Mouse (Mus musculus): ENCODE measurements at regions not wholly inside any gene's neighbourhood (a gene's known extent, or its start where the extent isn't known, plus 50 kb on each side); places are given as distances from the start of the nearest gene placed in this dataset.
A peak's percentile ranks its signal among the peaks of the same experiment; 100 is the strongest.

DNA sequence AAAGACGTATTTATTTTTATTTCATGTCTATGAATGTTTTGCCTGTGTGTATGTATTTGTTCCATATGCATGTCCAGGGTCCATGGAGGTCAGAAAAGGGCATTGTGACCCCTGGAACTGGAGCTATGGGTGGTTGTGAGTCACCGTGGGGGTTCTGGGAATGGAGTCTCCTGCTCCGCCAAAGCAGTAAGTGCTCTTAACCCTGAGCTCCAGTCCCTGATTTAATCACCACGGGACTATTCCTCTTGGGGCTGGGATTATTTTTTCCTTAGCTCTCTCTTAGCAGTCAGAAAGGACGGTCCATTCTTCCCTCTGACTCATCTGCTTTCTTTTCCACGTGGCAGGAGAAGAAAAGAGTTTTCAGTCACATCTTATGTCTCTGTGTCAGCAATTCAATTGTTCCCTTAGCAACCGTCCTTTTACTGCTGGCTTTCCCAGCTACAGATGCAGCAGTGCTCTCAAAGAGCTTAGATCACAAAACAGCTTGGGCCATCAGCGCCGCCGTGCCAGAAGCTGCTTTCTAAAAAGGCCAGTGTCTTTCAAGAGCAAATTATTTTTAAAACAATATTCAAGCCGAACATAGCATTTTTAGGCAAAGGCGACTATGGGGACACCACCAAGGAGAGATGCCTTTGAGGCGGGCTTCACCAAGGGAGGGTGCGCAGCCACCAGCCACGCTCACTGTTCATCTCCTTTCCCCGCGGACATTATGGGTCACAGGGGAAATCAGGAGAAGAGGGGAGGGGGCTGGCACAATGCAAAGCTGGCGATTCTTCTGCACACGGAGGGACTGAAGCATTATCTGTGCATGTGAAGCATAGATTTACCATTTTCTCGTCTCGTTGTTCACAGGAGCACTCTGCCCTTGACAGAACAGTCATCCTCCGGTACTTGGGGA, 110.8 kb downstream of the Map3k7 start:
- no peak for DNase-seq (ENCODE audit: low read depth)

DNA sequence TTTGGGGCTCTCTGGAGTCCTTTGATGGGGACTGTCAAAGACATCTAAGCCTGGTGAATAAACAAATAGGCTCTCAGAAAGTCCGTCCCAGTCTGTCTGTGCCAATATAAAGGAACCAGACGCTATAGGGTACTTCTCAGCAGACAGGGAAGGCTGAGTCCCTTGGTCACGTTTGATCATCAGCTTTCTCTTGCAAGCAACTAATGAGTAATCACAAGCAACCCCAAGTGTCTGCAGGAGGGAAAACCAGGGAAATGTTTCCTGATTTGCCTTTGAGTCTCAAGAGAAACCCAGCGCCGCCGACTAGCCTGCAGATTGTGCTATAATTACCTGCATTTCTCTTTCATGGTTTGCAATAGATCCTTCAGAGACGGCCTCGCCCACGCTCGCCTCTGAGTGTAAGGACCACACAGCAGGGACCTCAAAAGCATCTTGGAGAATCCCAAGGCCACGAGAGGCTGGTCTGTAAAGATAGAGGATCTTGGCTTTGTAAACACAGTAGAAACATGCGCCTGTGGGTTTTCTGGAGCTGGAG, 112.6 kb downstream of the Map3k7 start:
- DNase-seq (ENCODE audit: low read depth): no peak

DNA sequence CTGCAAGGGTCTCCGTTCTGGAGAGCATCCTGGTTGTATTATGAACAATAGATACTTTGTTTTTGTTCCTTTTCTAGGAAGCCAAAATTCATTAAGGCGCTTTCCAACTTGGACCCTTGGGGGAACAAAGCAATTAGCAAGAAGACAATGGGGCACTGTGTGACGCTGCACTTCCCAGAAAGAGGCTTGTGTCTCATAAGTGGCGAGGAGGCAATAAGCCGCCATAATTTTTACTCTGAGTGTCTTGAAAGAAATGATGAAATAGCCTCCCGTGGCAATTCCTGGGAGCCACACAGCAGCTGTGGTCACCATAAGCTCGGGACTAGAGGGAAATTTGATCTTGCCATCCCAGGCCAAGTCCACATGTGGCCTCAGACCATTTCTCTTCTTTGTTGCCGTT, 119.6 kb downstream of the Map3k7 start:
- DNase-seq (ENCODE audit: low read depth): no peak

DNA sequence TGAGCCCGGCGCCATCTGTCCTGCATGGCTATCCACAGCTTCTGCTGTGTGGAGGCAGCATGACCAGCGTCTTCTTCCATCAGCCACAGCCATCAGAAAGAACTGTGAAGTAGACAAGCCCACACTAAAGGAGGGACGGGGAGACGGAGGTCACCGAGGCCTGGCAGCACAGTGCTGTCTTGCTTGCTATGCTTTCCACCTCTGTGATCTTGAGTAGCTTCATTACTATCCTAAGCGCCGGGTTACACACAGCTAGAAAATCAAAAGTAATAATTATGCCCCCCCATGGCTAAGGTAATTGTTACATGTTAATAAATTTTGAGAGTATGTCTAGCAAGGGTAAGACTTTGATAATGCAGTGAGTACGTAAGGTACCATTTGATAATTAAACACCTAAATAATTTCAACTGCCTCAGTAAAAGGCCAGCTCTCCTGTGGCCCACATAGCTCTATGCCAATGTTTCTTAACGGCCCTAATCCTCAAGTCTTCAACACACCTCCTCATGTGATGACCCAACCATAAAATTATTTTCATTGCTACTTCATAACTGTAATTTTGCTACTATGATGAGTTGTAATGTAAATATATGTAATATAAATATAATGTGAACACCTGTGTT, 120.5 kb downstream of the Map3k7 start:
- no peak for DNase-seq (ENCODE audit: low read depth)

DNA sequence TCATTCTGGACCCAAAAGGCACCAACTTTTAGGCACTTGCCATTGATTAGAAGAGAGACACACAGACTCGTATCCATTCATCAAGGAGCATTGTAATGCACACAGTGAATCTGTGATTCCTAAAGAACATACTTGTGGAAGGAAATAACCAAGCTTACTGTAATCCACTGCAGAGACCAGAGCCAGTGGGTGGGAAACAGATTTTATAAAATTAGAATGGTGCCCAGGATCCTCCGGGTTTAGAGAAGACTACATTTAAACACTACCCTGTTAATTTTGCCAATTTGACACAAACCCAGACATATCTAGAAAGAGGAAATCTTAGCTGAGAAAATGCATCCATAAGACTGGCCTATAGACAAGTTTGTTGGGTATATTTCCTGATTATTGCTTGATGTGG, 121.1 kb downstream of the Map3k7 start:
- DNase-seq (ENCODE audit: low read depth): no peak

DNA sequence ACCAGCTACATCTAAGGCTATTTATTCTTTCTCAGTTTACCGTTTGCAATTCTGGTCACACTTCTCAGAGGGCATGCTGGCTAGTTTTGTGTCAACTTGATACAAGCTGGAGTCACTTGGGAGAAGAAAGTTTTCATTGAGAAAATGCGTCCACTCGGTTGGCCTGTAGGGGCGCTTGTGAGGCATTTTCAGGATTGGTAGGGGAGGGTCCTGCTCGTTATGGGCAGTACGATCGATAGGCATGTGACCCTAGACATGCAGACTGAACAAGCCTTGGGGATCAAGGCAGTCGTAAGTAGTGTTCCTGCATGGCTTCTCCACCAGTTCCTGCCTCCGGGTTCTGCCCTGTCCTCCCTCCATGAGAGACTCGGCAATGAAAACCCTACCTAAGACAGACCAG, 127.2 kb downstream of the Map3k7 start:
- peak; percentile 17 for DNase-seq (ENCODE audit: low read depth)

DNA sequence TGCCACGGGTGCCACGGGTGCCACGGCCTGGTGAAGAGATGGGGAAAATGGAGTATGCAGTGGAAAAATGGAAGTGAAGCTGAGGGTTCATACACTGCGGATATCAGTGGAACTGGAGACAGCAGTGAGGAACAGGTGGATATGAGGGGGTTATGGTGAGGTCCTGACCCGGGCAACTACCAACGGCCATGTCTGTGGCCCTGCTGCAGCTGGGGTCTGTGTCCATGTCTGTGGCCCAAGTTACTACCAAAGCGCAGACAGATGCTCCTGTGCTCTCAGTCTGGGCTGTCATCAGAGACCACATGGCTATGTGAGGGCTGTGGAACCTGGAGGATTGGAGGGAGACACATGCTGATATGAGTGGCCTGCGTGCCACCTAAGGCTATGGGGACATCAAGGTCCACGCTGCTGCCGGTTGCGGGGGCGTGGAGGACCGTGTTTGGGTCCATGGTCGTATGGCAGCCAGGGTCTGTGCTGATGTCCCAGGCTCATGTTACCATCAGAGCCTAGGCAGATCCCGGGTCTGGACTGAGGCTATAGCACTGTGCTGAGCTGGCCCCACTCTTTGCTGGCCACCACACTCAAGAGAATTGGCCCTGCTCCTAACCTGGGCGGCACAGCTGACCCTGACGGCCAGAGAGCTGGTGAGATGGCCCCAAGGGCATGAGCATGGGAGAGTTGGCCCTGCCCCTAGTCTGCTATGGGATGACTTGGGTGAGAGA, 128.6 kb downstream of the Map3k7 start:
- no peak for DNase-seq (ENCODE audit: low read depth)

DNA sequence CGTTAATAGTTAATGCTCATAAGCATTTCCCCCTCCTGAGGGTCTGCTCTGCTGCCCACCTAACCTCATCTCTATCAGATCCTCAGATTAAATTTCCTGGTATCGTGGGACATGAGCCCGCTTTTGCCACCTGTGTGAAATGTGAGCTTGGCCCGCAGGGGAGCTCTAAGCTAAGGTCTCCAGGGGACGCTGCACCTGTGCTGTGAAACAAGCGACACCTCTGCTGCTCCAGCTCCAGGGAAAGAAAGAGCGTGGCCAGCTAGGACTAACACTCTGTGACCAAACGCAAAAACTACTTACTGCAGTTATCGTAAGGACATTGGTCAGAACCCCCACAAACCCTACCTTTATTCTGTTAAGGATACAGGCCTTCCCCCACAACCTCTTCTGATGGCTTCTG, 134.3 kb downstream of the Map3k7 start:
- no peak for DNase-seq (ENCODE audit: low read depth)

DNA sequence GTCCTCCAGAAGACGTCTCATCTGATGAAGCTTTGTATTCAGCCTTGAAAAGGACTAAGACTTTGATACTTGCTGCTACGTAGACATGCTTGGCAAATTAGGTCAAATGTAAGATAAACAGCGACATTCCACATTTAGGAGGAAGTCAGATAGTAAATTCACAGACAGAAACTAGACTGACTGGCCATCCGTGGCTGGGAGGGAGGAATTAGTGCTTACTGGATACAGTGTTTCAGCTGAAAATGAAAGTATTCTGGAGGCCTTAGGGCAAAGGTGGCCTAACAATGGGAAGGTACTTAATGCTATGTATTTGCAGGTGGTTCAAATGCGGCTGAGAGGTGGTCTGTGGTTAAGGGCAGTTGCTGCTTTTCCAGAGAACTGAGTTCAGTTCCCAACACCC, 137.1 kb downstream of the Map3k7 start:
- DNase-seq (ENCODE audit: low read depth): no peak

DNA sequence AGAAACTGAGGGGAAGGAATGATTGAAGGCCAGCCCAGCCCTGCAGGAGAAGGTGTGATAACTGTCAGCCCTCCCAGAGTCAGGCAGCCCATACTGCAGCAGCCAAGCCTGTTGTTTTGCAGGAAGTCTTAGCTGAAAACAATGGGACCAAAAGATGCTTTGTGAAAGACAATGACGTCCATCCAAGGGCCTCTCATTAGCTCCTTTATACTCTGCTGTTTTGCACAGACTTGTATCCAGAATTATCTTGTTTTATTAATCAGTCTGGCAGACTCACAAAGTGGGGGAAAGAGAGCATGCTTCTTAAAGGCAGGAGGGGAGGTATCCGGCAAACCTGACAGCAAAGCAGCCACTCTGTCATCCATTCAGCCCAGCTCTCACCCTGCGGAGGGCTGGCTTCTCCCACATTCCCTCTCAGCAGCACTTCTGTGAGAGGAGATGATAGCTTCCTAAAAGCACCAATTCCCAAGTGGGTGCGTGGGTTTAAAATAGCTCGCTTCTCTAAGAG, 131.9 kb upstream of the Bach2 start:
- DNase-seq (ENCODE audit: low read depth): no peak

DNA sequence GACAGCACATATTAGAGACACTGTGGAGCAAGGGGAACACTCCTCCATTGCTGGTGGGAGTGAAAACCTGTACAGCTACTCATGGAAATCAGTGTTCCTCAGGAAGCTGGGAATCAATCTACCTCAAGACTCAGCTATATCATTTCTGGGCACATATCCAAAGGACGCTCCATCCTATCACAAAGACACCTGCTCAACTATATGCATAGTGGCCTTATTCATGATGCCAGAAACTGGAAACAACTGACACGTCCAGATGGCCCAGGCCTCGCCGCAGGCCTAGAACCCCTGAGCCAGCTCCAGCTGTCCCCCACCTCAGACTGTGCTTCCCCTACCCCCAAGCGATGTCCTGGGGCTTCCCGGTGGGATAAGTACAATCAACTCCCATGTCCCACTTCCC, 116.3 kb upstream of the Bach2 start:
- no peak for DNase-seq (ENCODE audit: low read depth)

DNA sequence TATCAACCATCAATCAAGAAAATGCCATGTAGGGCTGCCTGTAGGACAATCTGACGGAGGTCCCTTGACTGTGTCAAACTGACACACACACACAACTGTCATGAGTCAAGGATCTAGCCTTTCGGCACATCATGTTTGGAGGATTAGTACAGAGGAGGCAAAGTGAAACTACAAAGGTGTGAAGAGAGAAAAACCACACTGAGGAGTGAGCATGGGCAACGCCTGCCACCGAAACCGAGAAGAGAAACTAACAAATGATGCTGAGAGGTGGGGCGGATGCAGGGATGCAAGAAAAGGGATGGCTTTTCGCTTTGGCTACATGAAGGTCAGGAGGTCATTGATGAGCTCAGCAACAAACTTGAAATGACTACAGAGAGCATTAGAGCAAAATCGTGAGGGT, 111.8 kb upstream of the Bach2 start:
- DNase-seq (ENCODE audit: low read depth): peak; percentile 94

DNA sequence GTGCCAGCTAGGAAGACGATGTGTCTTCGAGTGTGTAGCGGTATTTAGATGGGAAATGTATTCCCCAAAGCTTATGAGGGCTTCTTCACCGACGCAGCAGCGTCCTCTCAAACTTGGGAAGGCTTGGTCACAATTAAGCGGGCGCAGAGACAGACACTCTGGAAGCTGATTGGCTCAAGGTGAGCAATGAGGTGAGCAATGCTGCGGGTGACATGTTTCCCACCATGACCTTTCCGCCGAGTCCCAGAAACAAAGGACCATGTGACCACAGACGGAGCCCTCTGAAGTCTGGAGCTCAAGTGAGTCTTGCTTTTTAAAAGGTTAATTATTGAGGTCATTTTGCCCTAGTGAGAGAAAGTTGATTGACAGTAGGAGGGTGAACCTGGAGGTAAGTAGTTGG, 108.0 kb upstream of the Bach2 start:
- no peak for DNase-seq (ENCODE audit: low read depth)

DNA sequence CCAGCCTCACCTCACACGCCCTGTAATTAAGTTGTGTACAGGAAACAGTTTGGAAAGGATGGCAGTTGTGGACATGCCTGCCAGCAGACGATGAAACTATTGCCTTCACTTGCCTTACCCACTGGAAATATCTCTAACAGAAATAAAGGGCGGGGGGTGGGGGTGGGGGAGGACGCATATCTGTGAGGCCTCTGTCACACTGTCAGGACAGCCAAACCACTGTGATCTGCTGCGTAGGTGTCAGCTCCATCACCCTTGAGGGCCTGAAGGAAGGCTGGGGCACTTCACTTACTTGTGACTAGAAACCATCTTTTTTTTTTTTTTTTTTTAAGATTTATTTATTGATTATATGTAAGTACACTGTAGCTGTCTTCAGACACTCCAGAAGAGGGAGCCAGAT, 106.8 kb upstream of the Bach2 start:
- DNase-seq (ENCODE audit: low read depth): no peak

DNA sequence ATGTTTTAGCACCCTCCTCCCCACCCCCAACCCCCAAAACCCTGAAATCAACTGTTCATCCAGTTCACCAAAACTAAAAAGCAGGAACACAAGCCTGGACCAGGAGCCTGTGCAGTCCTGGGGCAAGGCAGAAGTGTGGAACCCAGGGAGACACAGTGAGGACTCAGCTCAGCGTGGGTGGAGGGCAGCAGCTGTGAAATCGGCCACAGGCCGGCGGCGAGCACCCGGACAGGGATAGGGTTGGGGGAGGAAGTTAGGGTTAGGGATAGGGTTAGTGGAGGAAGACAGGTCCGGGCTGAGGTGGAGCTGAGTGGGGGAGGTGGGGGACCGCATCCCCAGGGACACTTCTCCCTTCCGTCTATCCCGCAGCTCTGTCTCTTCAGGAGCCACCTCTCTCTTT, 102.5 kb upstream of the Bach2 start:
- DNase-seq (ENCODE audit: low read depth): no peak

DNA sequence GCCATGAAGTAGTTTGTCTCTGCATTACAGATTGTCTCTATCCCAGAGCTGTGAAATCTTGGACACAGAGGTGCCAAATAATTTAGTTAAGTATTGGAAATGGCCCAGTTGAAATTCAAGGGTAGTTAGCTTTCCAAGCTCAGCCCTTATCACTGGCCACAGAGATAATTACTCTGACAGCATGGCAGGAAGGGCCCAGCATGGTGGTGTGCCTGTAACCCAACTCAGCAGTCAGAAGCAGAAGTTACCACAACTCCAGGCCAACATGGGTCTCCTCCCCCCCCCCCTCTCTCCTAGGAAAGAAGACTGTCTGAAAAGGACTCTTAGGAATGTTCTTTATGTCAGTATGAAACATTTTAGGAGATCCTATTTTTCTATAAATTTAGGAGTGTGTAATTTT, 101.4 kb upstream of the Bach2 start:
- DNase-seq (ENCODE audit: low read depth): no peak

DNA sequence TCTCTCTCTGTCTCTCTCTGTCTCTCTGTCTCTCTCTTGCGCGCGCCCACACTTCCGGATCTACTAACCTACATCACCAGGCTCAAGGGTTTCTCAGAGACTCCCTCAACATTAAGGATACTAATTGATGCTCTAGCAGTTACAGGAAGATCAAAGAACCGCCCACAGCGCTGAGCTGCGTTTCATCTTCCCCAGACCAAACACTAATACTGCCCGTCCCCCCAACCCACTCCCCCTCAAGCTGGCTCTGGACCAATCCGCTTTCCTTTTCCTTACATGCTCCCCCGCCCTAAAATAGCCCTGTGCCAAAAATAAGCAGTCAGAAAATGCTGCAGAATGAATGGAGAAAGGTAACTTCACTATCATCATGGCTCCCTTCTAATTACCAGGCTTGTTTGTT, 100.6 kb upstream of the Bach2 start:
- DNase-seq (ENCODE audit: low read depth): no peak

DNA sequence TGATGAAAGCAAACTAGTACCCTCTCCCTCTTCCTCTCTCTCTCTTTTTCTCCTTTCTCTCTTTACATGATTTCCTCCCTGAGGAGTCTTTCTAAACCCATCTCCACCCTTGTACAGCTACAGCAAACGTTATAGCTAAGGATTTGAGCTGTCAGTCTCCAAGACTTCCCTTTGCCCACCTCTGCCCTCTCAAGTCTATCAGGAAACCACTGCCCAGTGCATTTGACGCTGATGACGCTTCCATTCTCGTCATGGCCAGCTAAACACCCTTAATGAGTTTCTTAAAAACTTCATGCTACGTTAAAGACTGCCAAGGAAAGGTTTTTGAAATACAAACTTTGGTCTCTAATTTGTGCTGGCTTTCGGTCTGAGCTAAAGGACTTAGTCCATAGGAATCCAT, 99.0 kb upstream of the Bach2 start:
- DNase-seq (ENCODE audit: low read depth): no peak

DNA sequence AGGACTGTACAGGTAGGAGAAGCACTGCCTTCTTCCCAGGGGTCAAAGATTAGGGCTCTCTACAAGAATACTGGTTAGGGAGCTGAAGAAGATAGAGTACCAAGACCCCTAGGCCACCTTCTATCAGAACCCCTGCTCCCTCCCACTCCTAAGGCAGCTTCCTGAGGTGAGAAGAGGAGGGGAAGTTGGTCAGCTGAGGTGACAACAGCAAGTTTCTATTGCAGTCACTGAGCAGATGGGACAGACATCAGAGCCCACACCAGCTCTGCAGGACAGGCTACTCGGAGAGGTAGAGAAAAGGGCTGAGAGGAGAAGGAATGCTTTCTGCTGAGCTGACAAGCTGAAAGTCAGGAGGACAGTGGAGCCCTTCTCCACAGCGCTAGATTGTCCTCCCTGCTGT, 98.5 kb upstream of the Bach2 start:
- DNase-seq (ENCODE audit: low read depth): no peak

DNA sequence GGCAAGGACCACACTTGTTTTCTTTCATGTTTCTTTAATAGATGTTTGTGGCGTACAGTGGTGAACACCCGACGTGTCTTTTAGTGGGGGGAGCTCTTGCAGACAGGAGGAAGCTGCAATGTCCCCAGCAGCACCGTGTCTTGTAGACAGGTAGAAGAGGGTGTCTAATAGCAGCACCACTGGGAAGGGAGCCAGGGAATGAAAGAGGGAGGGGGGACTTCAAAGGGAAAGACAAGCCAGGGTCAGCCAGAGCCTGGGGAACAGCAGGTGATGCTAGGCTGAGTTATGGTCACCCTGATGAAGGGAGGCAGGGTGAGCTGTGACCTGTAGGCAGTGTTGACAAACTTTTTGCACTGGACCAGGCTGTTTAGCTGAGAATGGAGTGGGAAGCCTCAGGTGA, 96.4 kb upstream of the Bach2 start:
- DNase-seq (ENCODE audit: low read depth): no peak

DNA sequence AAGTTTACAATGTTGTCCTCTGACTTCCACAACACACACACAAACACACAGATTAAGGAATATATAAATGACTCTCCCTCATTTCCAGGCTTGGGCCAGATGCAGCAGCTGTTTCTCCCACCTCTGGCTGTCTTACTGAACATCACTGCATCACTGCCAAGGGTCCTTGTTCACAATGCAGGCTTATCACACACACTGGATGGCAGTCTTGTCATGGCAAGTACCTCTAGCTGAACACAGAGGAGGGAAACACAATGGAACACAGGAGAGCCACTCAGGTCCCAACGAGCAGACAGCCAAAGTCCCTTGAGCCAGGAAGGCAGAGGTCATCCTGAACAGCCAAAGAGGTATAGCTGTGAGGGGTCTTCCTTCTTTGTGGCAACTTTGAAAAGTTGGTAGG, 91.5 kb upstream of the Bach2 start:
- DNase-seq (ENCODE audit: low read depth): no peak

DNA sequence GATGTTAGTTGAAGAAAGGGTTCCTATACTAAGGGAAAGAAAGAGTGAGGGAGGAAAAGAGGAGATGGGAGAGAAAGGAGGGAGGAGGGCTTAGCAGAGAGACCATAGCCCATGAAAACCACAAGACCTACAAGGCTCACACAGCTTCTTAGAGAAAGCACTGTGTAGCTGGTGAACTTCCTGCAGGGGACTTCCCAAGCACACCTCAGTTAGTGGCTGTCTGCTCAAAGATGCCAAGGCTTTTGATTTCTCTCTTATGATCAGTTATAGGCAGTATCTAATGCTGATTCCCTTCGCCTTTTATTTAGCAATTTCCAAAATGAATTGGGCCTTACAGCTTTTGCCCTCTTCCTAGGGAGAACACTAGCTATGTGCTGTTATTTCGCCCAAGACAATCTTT, 90.0 kb upstream of the Bach2 start:
- peak; percentile 89 for DNase-seq (ENCODE audit: low read depth)

DNA sequence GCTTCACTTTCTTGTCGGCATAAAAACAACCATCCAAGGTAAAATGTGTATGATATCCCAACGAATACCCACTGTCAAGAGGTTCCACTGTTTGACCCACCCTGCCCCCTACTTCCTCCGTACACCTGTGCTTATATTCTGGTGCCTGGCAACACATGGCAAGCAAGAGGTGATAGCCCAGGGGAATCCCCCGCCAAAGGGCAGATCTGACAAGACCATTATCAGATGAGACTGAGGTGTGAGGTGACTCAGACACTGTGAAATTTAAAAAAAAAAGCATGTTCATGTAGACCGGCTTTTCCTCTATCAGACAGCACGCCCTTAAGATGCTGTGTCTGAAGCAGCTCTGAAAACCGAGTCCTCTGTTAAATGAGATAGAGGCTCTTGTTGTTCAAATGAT, 89.4 kb upstream of the Bach2 start:
- DNase-seq (ENCODE audit: low read depth): peak; percentile 96

All from induced T-regulatory cell, adult 2 months (primary cell).